Mouse (Mus musculus): ENCODE results near the gene Exo1. TPM values are rescaled to one million over a fixed set of nuclear protein-coding genes. Genes with fewer than 3 reads are reported as not detected.

Gene Exo1
- total RNA-seq (2021) = 1 to 10 TPM in 1 of 2 experiments, under 1 TPM in 1; 0.93 to 1.2 TPM
- long read RNA-seq, experiment 1 = 0 reads
- long read RNA-seq, experiment 2, partial matches to known transcripts = 0 of 1 reads
- long read RNA-seq, experiment 2, other reads (novel, unspliced or antisense) = 1 of 1 reads

- peak; percentile 87 to 88 for DNase-seq (ENCODE audit: low spot score in 2 of 2)
Observed at GRCm38 (mm10) chr1:175880453-175881296, at the start of gene Exo1. Exo1 (plus strand) TSS chr1:175880581.

- no peak for DNase-seq (ENCODE audit: low spot score in 2 of 2)
Observed at GRCm38 (mm10) chr1:175855515-175855914, 24.9 kb upstream of the Exo1 start.

- DNase-seq (ENCODE audit: low spot score in 2 of 2) = no peak
Observed at GRCm38 (mm10) chr1:175867050-175867449, 13.3 kb upstream of the Exo1 start.

- DNase-seq (ENCODE audit: low spot score in 2 of 2) = no peak
Observed at GRCm38 (mm10) chr1:175867558-175867957, 12.8 kb upstream of the Exo1 start.

GRCm38 (mm10) chr1:175870716-175871115, 9.7 kb upstream of the Exo1 start:
- DNase-seq (ENCODE audit: low spot score in 2 of 2) = no peak

- DNase-seq (ENCODE audit: low spot score in 2 of 2) = no peak
Observed at GRCm38 (mm10) chr1:175872028-175872816, 8.2 kb upstream of the Exo1 start.

GRCm38 (mm10) chr1:175883398-175883797, 3.0 kb downstream of the Exo1 start:
- DNase-seq (ENCODE audit: low spot score in 2 of 2) = no peak

- DNase-seq (ENCODE audit: low spot score in 2 of 2) = no peak
Observed at GRCm38 (mm10) chr1:175893263-175893662, 12.9 kb downstream of the Exo1 start.

- DNase-seq (ENCODE audit: low spot score in 2 of 2) = no peak
Observed at GRCm38 (mm10) chr1:175893726-175894125, 13.3 kb downstream of the Exo1 start.

GRCm38 (mm10) chr1:175911207-175911606, 30.8 kb downstream of the Exo1 start:
- DNase-seq (ENCODE audit: low spot score in 2 of 2) = no peak

- DNase-seq (ENCODE audit: low spot score in 2 of 2) = no peak
Observed at GRCm38 (mm10) chr1:175912038-175912437, 31.7 kb downstream of the Exo1 start.

- no peak for DNase-seq (ENCODE audit: low spot score in 2 of 2)
Observed at GRCm38 (mm10) chr1:175913728-175914303, 33.4 kb downstream of the Exo1 start.

GRCm38 (mm10) chr1:175920029-175920428, 39.6 kb downstream of the Exo1 start, which contains the start of gene Gm38100:
Gm38100 (plus strand) TSS chr1:175920329.
- no peak for DNase-seq (ENCODE audit: low spot score in 2 of 2)

- DNase-seq (ENCODE audit: low spot score in 2 of 2) = no peak
Observed at GRCm38 (mm10) chr1:175921091-175921490, 40.7 kb downstream of the Exo1 start.

GRCm38 (mm10) chr1:175923848-175924787, 43.7 kb downstream of the Exo1 start:
- peak; percentile 71 to 75 for DNase-seq (ENCODE audit: low spot score in 2 of 2)

- DNase-seq (ENCODE audit: low spot score in 2 of 2) = no peak
Observed at GRCm38 (mm10) chr1:175931391-175931790, 51.0 kb downstream of the Exo1 start.

GRCm38 (mm10) chr1:175936282-175936737, 55.9 kb downstream of the Exo1 start:
- peak; percentile 27 to 58 for DNase-seq (ENCODE audit: low spot score in 2 of 2)

- no peak for DNase-seq (ENCODE audit: low spot score in 2 of 2)
Observed at GRCm38 (mm10) chr1:175938731-175939130, 58.4 kb downstream of the Exo1 start.

- DNase-seq (ENCODE audit: low spot score in 2 of 2) = no peak
Observed at GRCm38 (mm10) chr1:175943168-175943567, 62.8 kb downstream of the Exo1 start.

GRCm38 (mm10) chr1:175946718-175947315, 66.4 kb downstream of the Exo1 start:
- DNase-seq (ENCODE audit: low spot score in 2 of 2) = no peak
